Mouse (Mus musculus) bone marrow, adult 2 months (tissue): Measurements from ENCODE around the gene Lyrm9.

Source experiments
- CTCF ChIP-seq: fragments of 200-500 bp; IDR thresholded peaks from 2 replicates; pipeline ENCODE4 v1.5.1; 2011; ENCODE audit warnings: low read length, control low read depth; ENCODE audit not compliant: control insufficient read depth, insufficient read depth
- POLR2A ChIP-seq: fragments of 200-500 bp; IDR thresholded peaks from 2 replicates; pipeline ENCODE4 v1.6.1; 2011; ENCODE audit warnings: low read depth, mild to moderate bottlenecking, control low read depth, low read length, borderline replicate concordance; ENCODE audit not compliant: control insufficient read depth

- TF ChIP-seq POLR2A (no peak), CTCF (no peak)
Measured at GRCm38 (mm10) chr11:78829373-78829772, 3.0 kb downstream of the Lyrm9 start.
